Mouse (Mus musculus) heart, embryonic 16.5 days (tissue): Measurements from ENCODE around the gene Crebzf. TPM values are rescaled to one million over a fixed set of nuclear protein-coding genes. Genes with fewer than 3 reads are reported as not detected.

Experiments
- ATAC-seq: fragments of 200-750 bp; cut with Nextera tagmentation; replicated peaks from 2 replicates; pipeline ENCODE4 v1.8.0; 2017; ENCODE audit warnings: moderate number of reproducible peaks; ENCODE audit not compliant: insufficient read depth, low FRiP score; ENCODE audit errors: extremely low read depth
- H3K27ac ChIP-seq: fragments of 300-500 bp; sonication (generic); 2 replicates; pipeline ENCODE4 v1.5.1; 2014; ENCODE audit warnings: mild to moderate bottlenecking, low read length, control low read depth, moderate library complexity
- H3K27me3 ChIP-seq: fragments of 300-500 bp; sonication (generic); 2 replicates; pipeline ENCODE4 v1.6.1; 2014; ENCODE audit warnings: low read length, mixed read lengths; ENCODE audit not compliant: control insufficient read depth, insufficient read depth
- H3K36me3 ChIP-seq: fragments of 300-500 bp; sonication (generic); 2 replicates; pipeline ENCODE4 v1.6.1; 2014; ENCODE audit not compliant: control insufficient read depth, insufficient read depth
- H3K4me1 ChIP-seq: fragments of 300-500 bp; sonication (generic); 2 replicates; pipeline ENCODE4 v1.6.1; 2014; ENCODE audit warnings: low read length, mixed read lengths; ENCODE audit not compliant: control insufficient read depth, insufficient read depth
- H3K4me2 ChIP-seq: fragments of 300-500 bp; sonication (generic); 2 replicates; pipeline ENCODE4 v1.6.1; 2014; ENCODE audit warnings: low read depth, mild to moderate bottlenecking, control low read depth, low read length
- H3K4me3 ChIP-seq: fragments of 300-500 bp; sonication (generic); 2 replicates; pipeline ENCODE4 v1.5.1; 2014; ENCODE audit warnings: mild to moderate bottlenecking, control low read depth, low read length
- H3K9ac ChIP-seq: fragments of 300-500 bp; sonication (generic); 2 replicates; pipeline ENCODE4 v1.6.1; 2014; ENCODE audit warnings: low read length, control low read depth
- H3K9me3 ChIP-seq: fragments of 300-500 bp; sonication (generic); replicated peaks from 2 replicates; pipeline ENCODE4 v1.6.1; 2016; ENCODE audit warnings: low read length; ENCODE audit not compliant: control insufficient read depth
- WGBS: fragments of 180-500 bp; shearing (Covaris S2); extraction: QIAGEN DNeasy Blood & Tissue Kit; methylation state at CpG from one replicate; pipeline ENCODE4 v1.1.7; 2014; 5-methylcytosine and 5-hydroxymethylcytosine counted together
- polyA plus RNA-seq: library from polyadenylated mRNA; unstranded; fragments of >200 nt; fragmentation: Nextera tagmentation; extraction: Ambion mirVana; gene quantifications from 2 replicates; pipeline ENCODE4 v1.2.1, GENCODE M21; 2015

The Crebzf gene
- 14.4 and 15.5 TPM in 2 replicates for polyA plus RNA-seq

- Histone ChIP-seq H3K36me3 (peaks cover 5% of the 10 kb centered on the region), H3K9me3 (no peaks in the 10 kb centered on the region), H3K4me2 (peak within 1 kb of the TSS; percentile 94), H3K4me3 (peak within 1 kb of the TSS; percentile 99), H3K4me1 (peaks cover 9% of the 10 kb centered on the region), H3K27me3 (no peaks in the 10 kb centered on the region), H3K9ac (peak within 1 kb of the TSS; percentile 99), H3K27ac (peak within 1 kb of the TSS; percentile 99)
- WGBS = under 1% methylated on average over 54 of the region's 54 CpGs
- peak; percentile 95 for ATAC-seq
Measured at GRCm38 (mm10) chr7:90442518-90443080, at the start of gene Crebzf. TSS of gene Crebzf (plus strand) at chr7:90442729.

GRCm38 (mm10) chr7:90395073-90395472 is 47.5 kb upstream of the Crebzf start:
- H3K27me3 ChIP-seq = no peaks in the 10 kb centered on the region
- peaks cover 15% of the 10 kb centered on the region; the same call in 1 of the 2 replicates for H3K4me1 ChIP-seq
- ATAC-seq = peak; percentile 41; the same call in 1 of the 2 replicates
- 23% methylated on average over 4 of the region's 4 CpGs for WGBS
- no peak overlapping the region for H3K4me2 ChIP-seq
- no peak overlapping the region for H3K27ac ChIP-seq
- no peak overlapping the region for H3K4me3 ChIP-seq
- H3K36me3 ChIP-seq = 0 out of 2 replicates have a peak, but pooled peaks cover 2% of the 10 kb centered on the region
- H3K9me3 ChIP-seq = no peaks in the 10 kb centered on the region
- no peak overlapping the region for H3K9ac ChIP-seq

GRCm38 (mm10) chr7:90395928-90396327 is 46.6 kb upstream of the Crebzf start:
- Histone ChIP-seq H3K36me3 (0 out of 2 replicates have a peak, but pooled peaks cover 2% of the 10 kb centered on the region), H3K4me2 (no peak overlapping the region; the same call in 1 of the 2 replicates), H3K4me3 (no peak overlapping the region), H3K4me1 (peaks cover 15% of the 10 kb centered on the region; the same call in 1 of the 2 replicates), H3K9me3 (no peaks in the 10 kb centered on the region), H3K27me3 (no peaks in the 10 kb centered on the region), H3K27ac (peak overlapping the region; percentile 63; the same call in 1 of the 2 replicates), H3K9ac (no peak overlapping the region)
- no peak for ATAC-seq
- 43% methylated on average over 5 of the region's 5 CpGs for WGBS

- WGBS = 45% methylated on average over 3 of the region's 3 CpGs
- H3K27me3 ChIP-seq = no peaks in the 10 kb centered on the region
- H3K9ac ChIP-seq = no peak overlapping the region
- no peak overlapping the region for H3K4me3 ChIP-seq
- H3K27ac ChIP-seq = no peak overlapping the region
- H3K9me3 ChIP-seq = no peaks in the 10 kb centered on the region; the same call in 1 of the 2 replicates
- ATAC-seq = no peak
- no peaks in the 10 kb centered on the region for H3K36me3 ChIP-seq
- no peak overlapping the region for H3K4me2 ChIP-seq
- H3K4me1 ChIP-seq = no peaks in the 10 kb centered on the region
Measured at GRCm38 (mm10) chr7:90409934-90410333, 32.6 kb upstream of the Crebzf start.

GRCm38 (mm10) chr7:90426020-90427001 is 16.2 kb upstream of the Crebzf start, which contains the start of gene Ccdc89:
TSS of gene Ccdc89 (plus strand) at chr7:90426577.
- Histone ChIP-seq H3K4me2 (peak within 1 kb of the TSS; percentile 91), H3K36me3 (no peaks in the 10 kb centered on the region), H3K4me1 (peaks cover 7% of the 10 kb centered on the region; the same call in 1 of the 2 replicates), H3K9me3 (no peaks in the 10 kb centered on the region), H3K4me3 (peak within 1 kb of the TSS; percentile 61), H3K9ac (peak within 1 kb of the TSS; percentile 72), H3K27ac (no peak within 1 kb of the TSS), H3K27me3 (no peaks in the 10 kb centered on the region; the same call in 1 of the 2 replicates)
- peak; percentile 100 for ATAC-seq
- WGBS = 16% methylated on average over 29 of the region's 29 CpGs

GRCm38 (mm10) chr7:90427006-90427405 is 15.5 kb upstream of the Crebzf start:
- Histone ChIP-seq H3K4me3 (peak overlapping the region; percentile 61), H3K27ac (no peak overlapping the region), H3K4me2 (peak overlapping the region; percentile 91), H3K9me3 (no peaks in the 10 kb centered on the region), H3K9ac (0 out of 2 replicates have a peak overlapping the region, but pooled peaks have one; percentile 72), H3K4me1 (peaks cover 7% of the 10 kb centered on the region; the same call in 1 of the 2 replicates), H3K27me3 (no peaks in the 10 kb centered on the region; the same call in 1 of the 2 replicates), H3K36me3 (no peaks in the 10 kb centered on the region)
- WGBS = 50% methylated on average over 9 of the region's 9 CpGs
- ATAC-seq = no peak

GRCm38 (mm10) chr7:90432221-90432620 is 10.3 kb upstream of the Crebzf start:
- ATAC-seq = no peak
- Histone ChIP-seq H3K27me3 (no peaks in the 10 kb centered on the region; the same call in 1 of the 2 replicates), H3K4me3 (no peak overlapping the region), H3K4me2 (no peak overlapping the region), H3K9me3 (no peaks in the 10 kb centered on the region), H3K4me1 (no peaks in the 10 kb centered on the region), H3K27ac (no peak overlapping the region), H3K36me3 (no peaks in the 10 kb centered on the region), H3K9ac (no peak overlapping the region)

- no peak overlapping the region for H3K9ac ChIP-seq
- H3K36me3 ChIP-seq = no peaks in the 10 kb centered on the region
- H3K9me3 ChIP-seq = no peaks in the 10 kb centered on the region
- WGBS = 77% methylated on average over 4 of the region's 4 CpGs
- H3K27ac ChIP-seq = no peak overlapping the region
- no peak for ATAC-seq
- H3K4me2 ChIP-seq = no peak overlapping the region
- peaks cover 5% of the 10 kb centered on the region for H3K4me1 ChIP-seq
- H3K4me3 ChIP-seq = no peak overlapping the region
- no peaks in the 10 kb centered on the region for H3K27me3 ChIP-seq
Measured at GRCm38 (mm10) chr7:90440044-90440443, 2.5 kb upstream of the Crebzf start.
